Mouse (Mus musculus): ENCODE data around the gene Gtf2b. TPM values are rescaled to one million over a fixed set of nuclear protein-coding genes. Genes with fewer than 3 reads are reported as not detected.

Gtf2b gene
- polyA plus RNA-seq, 1 experiment from 2014 or later: 68.9 TPM

DNA sequence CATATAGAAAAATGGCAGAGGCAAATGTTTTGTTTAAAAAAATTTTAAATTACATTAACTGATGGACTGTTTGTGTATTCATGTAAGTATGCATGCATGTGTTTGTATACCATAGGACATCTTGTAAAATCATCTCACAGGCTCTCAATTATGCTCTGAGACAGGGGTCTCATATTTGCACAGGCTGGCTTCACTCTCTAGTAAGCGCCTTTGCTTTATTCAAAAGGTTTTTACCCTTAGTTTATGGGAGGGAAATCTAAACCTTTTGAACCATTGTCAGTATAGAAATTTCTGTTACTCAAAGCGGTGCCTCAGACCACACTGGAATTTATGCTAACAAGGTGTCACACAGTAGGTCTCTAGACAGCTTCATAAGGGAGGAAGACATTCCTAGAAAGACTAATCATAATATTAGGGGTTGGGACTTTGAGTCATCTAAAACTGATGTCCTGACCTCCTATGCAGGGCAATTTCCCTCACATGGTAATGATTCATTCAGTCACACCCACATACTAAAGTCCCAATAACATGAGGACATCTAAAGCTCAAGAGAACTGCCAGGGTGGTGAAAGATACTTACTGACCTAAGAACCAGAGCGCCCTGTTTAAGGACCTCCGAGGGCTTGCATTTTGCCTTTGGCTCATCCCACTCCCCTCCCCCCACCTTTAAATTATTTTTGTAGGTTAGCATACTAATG lies 61.8 kb downstream of the Gtf2b start:
- Histone ChIP-seq H3K4me1 (no peaks in the 10 kb centered on the region), H3K4me3 (replicated peaks) (no peak overlapping the region), H3K27ac (replicated peaks) (no peak overlapping the region), H3K9ac (replicated peaks) (no peak overlapping the region), H3K36me3 (peaks cover 12% of the 10 kb centered on the region), H3K27me3 (replicated peaks) (no peaks in the 10 kb centered on the region), H3K9me3 (replicated peaks) (no peaks in the 10 kb centered on the region), H3K4me2 (no peak overlapping the region)
- 83% methylated on average over 4 of the region's 4 CpGs for WGBS
- no peak for ATAC-seq (ENCODE audit: low FRiP score)

DNA sequence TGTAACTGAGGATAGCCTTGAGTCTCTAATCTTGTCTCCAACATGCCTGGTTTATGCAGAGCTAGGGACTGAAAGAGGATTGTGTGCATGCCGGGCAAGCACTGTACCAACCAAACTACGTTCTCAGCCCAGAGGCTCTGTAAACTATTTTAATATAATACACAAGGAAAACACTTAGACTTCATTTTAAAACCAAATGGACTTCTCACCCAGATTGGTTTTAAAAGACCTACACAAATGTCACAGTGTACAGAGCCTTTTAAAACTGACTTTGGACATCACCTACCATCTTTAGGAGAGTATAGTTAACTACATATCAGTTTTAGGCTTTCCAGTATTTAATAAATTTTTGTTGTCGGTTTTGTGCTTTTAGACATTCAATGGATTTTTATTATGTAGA lies 68.1 kb downstream of the Gtf2b start:
- WGBS: 93% methylated on average over 3 of the region's 3 CpGs
- ATAC-seq (ENCODE audit: low FRiP score): no peak

More for the DNA sequence above, 68.1 kb downstream of the Gtf2b start:
- H3K4me1 ChIP-seq: peaks cover 5% of the 10 kb centered on the region; the same call in 1 of the 2 replicates
- H3K9me3 ChIP-seq (replicated peaks): no peaks in the 10 kb centered on the region
- H3K9ac ChIP-seq (replicated peaks): no peak overlapping the region
- peaks cover 12% of the 10 kb centered on the region for H3K36me3 ChIP-seq
- H3K4me2 ChIP-seq: no peak overlapping the region
- no peaks in the 10 kb centered on the region for H3K27me3 ChIP-seq (replicated peaks)
- H3K27ac ChIP-seq (replicated peaks): no peak overlapping the region
- H3K4me3 ChIP-seq (replicated peaks): no peak overlapping the region

Other genes starting within 250 kb of the Gtf2b start
- gene Gbp7, start 234.7 kb upstream of the Gtf2b start, polyA plus RNA-seq (2015; fragmentation: Nextera tagmentation; extraction: Ambion mirVana): 2.3 and 9.2 TPM in 2 replicates
- gene Gbp3, start 205.0 kb upstream of the Gtf2b start, polyA plus RNA-seq (2015; fragmentation: Nextera tagmentation; extraction: Ambion mirVana): 1.3 and 3.8 TPM in 2 replicates
- not detected in 2 replicates for gene Gbp2b, start 170.2 kb upstream of the Gtf2b start, polyA plus RNA-seq (2015; fragmentation: Nextera tagmentation; extraction: Ambion mirVana)
- gene Gbp2, start 144.4 kb upstream of the Gtf2b start, polyA plus RNA-seq (2015; fragmentation: Nextera tagmentation; extraction: Ambion mirVana): 0.90 and 3.6 TPM in 2 replicates
- gene Kyat3, start 64.0 kb upstream of the Gtf2b start, polyA plus RNA-seq (2015; fragmentation: Nextera tagmentation; extraction: Ambion mirVana): 5.3 and 8.6 TPM in 2 replicates
- gene Pkn2, start 117.0 kb downstream of the Gtf2b start, polyA plus RNA-seq (2015; fragmentation: Nextera tagmentation; extraction: Ambion mirVana): 21.7 and 24.6 TPM in 2 replicates

All from neural tube, embryonic 15.5 days (tissue).